Mouse (Mus musculus): ENCODE results near the gene Gm49320.
A peak's percentile ranks its signal among the peaks of the same experiment; 100 is the strongest.

GRCm38 (mm10) chr8:4250306-4250970, 11.8 kb downstream of the Gm49320 start:
- TF ChIP-seq CTCF (IDR thresholded peaks at IDR 0.05) (peak; percentile 89), EP300 (IDR thresholded peaks at IDR 0.05) (no peak)

All from lung, postnatal 0 days (tissue).